Mouse (Mus musculus): ENCODE data around the gene Evi2a.

Evi2a gene

DNA sequence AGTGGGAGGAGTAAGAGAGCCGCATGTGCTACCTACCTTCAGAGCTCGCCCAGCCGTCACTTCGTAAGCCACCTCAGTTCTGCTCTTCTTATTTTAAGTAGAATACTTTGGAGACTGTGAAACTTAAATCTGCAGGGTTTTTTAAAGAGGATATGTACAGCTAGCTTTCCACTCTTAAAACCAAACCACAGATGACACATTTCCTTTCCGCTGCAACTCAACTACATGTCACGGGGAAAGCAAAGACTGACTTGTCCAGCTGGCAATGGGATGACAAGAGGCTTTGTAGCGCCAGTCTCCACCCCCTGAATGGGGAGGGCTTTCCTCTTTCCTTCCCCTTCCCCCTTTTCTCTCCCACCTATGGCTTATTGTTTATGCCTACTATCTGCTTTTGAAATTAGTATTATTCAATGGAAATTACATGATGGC lies at the start of gene Evi2a, which contains the start of gene Evi2:
TSS of gene Evi2a (minus strand) at position 277 of the 429 bp plus-strand sequence.
TSS of gene Evi2 (minus strand) at position 257 of the 429 bp plus-strand sequence.
- peak; percentile 60 to 69 for DNase-seq (ENCODE audit: low read depth in 2 of 2, low spot score in 2 of 2)

DNA sequence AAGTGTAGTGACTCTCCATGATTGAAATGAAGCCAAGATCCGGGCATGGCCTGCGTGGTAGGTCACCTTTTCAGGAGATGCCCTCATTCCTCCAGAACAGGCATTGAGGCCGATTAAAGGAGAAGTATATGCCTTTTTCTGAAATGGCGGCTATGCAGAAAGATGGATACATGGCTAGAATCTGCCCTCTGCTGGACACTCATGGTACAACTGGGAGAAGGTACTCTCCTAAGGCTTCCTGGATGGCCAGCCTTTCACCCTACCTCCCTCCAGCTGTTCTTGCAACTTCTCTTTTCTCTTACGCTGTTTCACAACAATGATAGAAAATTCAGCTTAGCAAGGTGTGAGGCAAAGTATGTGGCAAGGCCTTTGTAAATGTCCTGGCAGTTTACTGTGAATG lies 47.3 kb upstream of the Evi2a start:
- peak; percentile 76 to 86 for DNase-seq (ENCODE audit: low read depth in 2 of 2, low spot score in 2 of 2)

DNA sequence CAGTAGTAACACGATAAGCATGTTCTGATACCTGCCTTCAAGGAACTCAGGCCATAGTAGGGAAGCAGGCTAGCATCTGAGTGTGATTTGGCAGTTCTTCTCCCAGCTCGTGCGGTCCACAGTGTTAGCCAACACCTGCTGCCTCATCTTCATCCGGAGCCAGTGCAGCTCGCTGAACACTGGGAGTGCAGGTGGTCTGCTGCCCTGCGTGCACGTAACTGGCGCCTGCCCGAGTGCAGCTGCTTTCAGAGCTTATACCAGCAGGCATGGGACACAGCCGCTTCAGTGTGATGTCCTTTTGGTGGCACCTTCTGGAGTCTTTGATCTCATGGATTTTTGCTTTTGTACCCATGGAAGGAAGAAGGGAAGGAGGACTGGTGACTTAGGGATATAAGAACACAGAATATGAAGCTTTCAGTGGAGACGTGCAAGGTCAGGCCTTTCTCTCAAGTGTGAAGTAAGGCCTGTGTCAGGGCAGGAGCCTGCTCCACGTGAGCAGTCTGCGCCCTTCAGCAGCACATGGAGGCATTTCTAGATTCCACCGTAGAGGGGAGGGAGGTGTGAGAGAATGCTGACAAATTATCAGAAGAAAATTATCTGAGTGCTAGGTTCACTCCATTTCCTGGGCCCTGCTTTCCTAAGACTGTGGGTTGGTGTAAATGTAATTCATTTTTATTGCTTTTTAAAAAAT lies 45.1 kb upstream of the Evi2a start:
- DNase-seq (ENCODE audit: low read depth in 2 of 2, low spot score in 2 of 2) = no peak

DNA sequence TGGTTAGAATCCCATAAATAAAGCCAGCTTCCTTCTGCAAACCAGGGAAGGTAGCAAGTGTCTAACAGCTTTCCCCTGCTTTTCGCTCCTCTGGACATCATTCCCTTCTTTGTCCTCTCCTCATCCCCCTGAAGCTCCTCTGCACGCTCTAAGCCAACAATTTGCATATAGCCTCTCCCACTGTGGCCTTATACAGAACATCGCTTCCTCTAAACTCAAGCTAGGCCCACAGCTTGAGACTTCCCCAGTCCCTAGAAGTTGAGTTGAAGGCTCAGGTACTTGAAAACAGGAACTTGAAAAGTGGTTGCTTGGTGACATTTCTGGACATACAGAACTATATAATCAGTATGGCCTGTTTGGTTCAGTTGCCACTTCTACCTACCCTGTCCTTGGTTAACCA lies 43.4 kb upstream of the Evi2a start:
- no peak for DNase-seq (ENCODE audit: low read depth in 2 of 2, low spot score in 2 of 2)

DNA sequence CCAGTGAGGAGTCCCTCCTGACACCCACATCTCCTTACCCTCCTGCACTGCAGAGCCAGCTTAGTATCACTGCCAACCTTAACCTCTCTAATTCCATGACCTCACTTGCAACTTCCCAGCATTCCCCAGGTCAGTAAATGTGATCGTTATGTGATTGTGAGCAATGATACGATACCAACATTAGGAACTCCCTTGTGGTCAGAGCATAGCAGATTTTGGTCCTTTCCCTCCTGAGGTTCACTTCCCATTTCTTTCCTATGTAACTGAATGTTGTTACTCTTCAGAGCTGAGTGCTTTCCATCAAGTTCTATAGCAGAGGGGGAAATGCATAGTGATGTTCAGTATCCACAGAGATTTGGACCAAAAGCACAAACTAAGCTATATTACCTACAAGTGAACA lies 39.9 kb upstream of the Evi2a start:
- DNase-seq (ENCODE audit: low read depth in 2 of 2, low spot score in 2 of 2) = no peak

DNA sequence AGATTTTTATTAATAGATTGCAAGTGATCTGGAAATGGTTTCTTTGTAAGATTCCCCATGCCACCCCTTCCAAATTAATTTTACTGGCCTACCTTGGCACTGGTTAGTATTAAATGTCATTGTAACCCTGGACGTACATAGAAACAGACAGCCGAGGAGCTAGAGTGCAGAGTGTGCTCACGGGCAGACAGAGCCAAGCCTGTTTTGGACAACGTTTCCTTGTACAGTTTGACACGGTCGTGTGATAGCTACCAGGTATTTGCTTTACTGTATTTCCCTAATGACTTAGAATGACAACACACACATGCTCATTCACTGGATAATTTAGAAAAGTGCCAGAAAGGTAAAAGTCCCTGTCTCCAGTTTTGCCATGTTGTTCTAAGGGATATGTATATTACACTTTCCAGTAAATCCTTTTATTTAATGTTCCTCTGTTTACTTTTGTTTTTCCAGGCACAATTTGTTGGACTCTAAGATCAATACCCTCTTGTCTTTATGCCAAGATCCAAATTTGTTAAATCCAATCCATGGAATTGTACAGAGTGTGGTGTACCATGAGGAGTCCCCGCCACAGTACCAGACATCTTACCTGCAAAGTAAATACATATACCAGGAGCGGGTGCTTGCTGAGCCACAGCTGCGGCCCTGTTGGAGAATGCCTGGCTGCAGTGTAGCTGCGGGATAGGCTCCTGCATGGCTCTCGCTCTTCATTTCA lies 37.9 kb upstream of the Evi2a start:
- DNase-seq (ENCODE audit: low read depth in 2 of 2, low spot score in 2 of 2) = no peak

DNA sequence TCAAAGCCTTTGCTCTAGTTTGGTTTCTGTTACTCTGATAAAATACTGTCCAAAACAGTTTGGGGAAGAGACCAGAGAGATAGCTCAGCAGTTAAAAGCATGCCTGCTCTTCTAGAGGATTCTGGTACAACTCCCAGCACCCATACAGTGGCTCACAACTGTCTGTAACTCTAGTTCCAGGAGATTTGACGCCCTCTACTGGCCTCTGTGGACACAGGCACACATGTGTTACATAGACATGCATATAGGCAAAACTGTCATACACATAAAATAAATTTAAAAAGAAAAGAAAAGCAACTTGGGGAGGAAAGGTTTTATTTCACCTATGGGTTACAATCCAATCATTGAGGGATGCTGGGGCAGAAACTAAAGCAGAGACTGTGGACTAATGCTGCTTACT lies 36.5 kb upstream of the Evi2a start:
- DNase-seq (ENCODE audit: low read depth in 2 of 2, low spot score in 2 of 2) = no peak

DNA sequence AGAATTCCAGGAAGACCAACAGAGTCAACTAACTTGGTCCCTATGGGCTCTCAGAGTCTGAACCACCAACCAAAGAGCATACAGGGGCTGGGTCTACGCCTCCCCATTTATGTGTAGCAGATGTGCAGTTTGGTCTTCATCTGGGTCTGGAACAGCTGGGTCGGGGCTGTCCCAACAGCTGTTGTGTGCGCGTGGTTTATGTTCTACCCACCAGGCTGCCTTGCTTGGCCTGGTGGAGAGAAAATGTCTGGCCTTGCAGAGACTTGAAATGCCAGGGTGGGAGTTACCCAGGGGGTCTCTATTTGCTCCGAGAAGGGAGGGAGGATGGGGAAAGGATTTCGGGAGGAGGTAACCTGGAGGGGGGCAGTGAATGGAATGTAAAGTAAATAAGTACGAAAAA lies 33.1 kb upstream of the Evi2a start:
- DNase-seq (ENCODE audit: low read depth in 2 of 2, low spot score in 2 of 2) = no peak

DNA sequence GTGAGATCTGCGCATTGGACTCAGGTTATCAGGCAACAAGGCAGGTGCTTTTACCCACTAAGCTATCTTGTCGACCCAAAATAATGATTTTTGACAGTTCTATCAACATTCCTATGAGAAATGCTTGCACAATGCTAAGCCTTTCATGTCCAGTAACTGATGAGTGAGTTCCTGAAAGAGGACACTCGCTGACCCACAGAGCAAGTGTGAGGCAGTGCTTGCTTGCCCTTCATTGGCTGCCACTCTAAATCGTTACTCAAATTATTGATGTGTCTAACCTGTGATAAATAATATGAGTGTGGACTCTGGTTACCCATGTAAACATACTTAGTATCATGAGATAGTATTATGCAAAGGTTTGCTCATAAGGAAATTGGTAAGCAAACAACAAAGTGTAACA lies 30.1 kb upstream of the Evi2a start:
- DNase-seq (ENCODE audit: low read depth in 2 of 2, low spot score in 2 of 2) = no peak

DNA sequence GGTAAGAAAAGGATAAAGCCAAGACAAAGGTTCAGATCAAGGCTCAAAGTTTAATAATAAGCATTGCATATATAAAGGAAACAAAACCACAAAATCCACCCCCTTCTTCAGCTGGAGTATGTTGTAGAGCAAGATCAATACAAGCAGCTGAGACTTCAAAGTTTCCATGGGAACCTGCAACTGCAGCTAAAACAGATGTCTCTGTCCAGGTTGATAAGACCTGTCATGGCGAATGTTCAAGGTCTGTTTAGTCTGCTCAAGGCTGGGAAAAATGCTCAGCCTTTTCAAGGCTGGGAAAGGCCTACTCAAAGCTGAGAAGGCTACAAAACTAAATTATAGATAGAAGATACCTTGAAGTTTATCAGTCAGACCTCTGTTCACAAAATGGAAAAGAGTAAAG lies 22.2 kb upstream of the Evi2a start:
- no peak for DNase-seq (ENCODE audit: low read depth in 2 of 2, low spot score in 2 of 2)

DNA sequence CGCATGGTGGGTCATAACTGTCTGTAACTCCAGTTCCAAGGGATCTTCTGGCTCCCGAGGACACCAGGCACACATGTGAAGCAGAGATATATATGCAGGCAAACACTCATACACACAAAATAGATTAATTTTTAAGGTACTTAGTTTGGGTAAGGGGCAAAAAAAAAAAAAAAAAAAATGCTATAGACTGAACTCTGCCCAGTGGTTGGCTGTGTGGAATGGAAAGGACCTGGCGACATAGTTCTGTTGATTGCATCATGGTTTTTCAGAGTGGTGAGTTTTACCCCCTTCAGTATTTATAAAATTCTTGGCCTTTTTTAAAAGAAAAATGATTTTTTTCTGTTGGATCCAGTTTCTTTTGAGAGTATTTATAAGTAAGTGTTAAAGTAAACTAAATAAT lies 5.9 kb upstream of the Evi2a start:
- DNase-seq (ENCODE audit: low read depth in 2 of 2, low spot score in 2 of 2) = no peak

DNA sequence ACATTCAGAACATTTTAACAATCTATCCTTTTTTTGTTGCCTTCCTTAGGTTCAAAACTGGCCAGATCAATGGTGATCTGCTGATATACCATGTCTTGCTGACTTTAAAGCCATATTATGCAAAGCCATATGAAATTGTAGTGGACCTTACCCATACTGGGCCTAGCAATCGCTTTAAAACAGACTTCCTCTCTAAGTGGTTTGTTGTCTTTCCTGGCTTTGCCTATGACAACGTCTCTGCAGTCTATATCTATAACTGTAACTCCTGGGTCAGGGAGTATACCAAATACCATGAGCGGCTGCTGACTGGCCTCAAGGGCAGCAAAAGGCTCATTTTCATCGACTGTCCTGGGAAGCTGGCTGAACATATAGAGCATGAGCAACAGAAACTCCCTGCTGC lies 5.1 kb upstream of the Evi2a start:
- no peak for DNase-seq (ENCODE audit: low read depth in 2 of 2, low spot score in 2 of 2)

DNA sequence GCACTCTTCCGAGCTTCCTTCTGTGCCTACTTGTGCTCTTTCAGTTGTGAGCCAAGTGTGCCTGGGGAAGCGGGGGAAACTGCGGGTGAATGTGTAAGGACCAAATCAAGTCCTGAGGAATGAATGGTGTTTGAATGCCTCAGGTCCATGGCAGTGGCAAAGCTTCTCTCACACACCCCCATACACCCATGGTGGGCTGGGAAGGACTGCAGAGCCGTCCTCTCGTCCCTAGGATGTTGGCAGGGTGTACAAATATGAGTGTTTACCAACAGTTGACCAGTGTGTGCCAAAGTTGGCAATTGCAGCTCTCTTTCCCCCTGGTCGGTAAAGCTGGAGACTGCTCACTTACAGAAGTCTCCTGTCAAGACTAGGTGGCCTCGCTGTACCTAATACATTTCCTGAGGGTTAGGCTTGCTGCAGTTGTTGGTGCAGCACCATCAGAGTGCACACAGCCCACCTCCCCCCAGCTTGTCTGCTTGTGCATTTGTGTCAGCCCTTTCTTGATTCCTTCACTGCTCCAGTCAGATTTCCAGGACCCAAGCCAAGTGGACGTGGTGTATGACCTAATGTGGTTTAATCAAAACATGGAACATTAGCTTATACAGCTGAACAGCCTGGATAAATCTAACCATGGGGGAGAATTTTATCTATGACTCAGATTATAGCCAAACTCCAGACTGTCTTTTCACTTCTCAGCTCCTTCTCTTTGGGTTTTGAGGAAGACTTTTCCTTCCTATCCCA lies 3.7 kb upstream of the Evi2a start:
- no peak for DNase-seq (ENCODE audit: low read depth in 2 of 2, low spot score in 2 of 2)

DNA sequence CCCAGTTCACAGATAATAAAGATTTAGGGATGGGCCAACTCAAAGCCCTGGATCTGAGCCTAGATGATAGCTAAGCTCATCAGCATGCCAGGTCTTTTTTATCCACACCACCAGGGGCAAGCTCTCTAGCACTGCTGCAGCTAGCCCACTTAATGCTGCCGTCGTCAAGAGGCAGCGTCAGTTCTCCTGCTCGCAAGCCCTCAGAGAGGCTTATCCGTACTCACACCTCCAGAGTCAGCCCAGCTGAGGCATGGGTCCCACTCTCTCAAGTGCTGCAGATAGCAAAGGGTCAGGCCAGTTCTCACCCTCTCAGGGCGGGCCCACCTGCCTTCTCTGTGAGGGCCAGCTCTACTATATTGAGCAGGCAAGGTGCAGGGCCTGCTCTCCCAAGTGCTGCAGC lies 2.9 kb upstream of the Evi2a start:
- no peak for DNase-seq (ENCODE audit: low read depth in 2 of 2, low spot score in 2 of 2)

DNA sequence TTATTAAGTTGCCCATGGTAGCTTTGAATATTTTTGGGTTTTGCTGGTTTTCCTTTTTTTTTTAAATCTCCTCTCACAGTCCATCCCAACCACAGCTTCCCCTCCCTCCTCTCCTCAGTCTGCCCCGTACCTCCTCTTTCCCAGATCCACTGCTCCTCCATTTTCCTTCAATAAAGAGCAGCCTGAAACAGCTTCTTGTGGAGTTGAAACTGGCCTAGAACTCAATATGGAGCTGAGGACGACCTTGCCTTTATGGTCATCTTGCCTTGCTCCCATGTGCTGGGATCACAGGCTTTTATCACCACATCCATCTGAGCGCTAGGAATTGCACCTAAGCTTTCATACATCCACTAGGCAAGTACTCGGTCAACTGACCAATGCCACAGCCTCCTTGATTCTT lies 1.1 kb upstream of the Evi2a start:
- DNase-seq (ENCODE audit: low read depth in 2 of 2, low spot score in 2 of 2) = no peak

DNA sequence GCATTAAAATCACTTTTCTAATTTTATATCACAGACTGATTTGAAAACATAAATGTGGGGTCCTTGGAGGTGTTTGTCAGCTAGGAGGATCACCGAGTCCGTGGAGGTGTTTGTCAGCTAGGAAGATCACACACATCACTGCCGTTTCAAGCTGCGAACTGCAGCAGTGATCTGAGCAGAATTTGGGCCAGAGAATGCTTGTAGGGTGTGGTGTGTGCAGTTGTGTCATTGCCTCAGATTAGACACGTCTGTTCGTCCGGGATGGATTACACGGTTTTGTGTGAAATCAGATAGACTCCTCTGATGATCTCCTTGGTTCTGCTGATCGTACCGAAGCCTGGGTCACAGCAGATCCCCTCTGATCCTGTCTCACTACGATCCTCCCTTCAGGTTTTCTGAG lies 365 bp upstream of the Evi2a start:
- DNase-seq (ENCODE audit: low read depth in 2 of 2, low spot score in 2 of 2) = peak; percentile 22 to 28

DNA sequence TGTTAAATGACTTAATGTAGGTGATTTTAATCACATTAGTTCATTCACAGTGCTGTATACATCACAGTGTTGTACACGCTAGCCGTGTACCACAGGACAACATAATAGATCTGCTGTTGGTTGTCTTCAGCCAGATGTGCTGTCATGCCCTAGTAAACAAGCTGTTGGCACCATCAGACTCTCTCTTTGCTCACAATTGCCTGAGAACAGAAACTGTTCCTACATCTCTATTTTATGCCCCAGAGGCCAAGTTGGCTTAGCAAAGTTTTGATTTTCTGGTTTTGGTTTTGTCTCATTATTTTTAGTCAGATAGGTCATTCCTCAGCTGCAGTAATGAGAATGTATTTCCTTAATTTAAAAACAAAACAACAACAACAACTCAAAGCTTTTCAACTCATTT lies 673 bp downstream of the Evi2a start:
- no peak for DNase-seq (ENCODE audit: low read depth in 2 of 2, low spot score in 2 of 2)

DNA sequence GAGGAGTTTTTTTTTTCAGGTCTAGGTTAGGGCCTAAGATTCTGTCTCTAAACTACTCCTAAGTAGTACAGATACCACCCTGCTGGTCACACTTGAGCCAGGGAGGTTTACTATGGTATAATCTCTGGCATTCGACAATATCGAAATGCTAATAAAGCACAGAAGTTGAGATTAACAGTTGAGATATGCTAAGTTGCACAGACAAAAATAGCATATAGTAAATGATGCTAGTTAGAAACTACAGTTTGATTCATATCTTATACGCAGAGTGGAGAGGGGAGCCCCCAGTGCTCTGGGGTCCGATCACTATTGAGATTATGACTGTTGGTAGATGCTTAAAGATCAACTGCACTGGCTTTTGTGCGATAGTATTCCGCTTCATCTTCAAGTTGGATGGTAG lies 1.2 kb downstream of the Evi2a start:
- no peak for DNase-seq (ENCODE audit: low read depth in 2 of 2, low spot score in 2 of 2)

DNA sequence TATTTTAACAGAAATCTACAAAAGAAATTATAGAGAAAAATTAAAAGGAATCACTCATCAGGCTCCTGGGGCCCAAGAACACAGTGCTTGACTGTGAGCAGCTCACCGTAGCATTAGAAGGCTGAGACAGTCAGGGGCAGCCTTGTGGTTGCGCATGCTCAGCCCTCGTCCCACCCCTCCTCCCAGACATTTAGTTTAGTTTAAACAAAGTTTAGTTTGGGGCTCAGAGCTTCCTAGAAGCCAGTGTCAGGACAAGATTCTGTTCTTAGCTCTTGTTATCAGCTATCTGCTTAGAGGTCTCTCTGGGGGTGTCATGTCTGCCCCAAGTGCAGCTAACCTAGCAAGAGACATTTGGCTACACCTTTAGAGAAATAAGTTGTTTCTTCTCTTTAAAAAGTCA lies 1.8 kb downstream of the Evi2a start:
- no peak for DNase-seq (ENCODE audit: low read depth in 2 of 2, low spot score in 2 of 2)

DNA sequence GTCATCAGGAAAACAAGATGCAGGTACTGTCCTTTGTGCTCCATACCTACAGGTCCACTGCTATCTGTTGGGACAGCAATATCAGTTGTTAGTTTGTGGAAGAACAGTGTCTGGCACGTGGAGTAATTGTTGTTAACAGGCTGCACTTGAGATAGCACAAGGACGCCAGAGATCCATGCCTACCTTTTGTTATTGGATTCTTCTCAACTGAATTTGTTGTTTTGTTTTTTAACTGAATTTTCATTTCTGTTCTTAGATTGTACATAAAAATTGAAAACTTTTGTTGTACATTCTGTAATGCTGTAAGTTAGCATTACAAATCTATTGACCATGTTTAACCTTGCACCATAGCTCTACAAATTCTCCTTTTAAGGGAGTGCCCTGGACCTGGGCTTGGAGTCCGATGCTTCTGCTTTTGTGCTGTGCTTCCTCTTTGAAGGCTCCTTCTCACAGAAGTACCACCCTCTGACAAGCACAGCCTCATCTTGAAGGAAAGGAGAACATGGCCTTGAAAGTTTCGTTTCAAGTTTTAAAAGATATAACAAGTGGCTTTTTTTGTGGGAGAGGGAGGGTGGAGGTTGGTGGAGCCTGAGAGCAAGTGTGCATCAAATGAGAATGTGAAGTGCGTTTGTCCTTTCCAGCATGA lies 2.5 kb downstream of the Evi2a start:
- DNase-seq (ENCODE audit: low read depth in 2 of 2, low spot score in 2 of 2) = peak in 1 of 2 experiments; percentile 28

DNA sequence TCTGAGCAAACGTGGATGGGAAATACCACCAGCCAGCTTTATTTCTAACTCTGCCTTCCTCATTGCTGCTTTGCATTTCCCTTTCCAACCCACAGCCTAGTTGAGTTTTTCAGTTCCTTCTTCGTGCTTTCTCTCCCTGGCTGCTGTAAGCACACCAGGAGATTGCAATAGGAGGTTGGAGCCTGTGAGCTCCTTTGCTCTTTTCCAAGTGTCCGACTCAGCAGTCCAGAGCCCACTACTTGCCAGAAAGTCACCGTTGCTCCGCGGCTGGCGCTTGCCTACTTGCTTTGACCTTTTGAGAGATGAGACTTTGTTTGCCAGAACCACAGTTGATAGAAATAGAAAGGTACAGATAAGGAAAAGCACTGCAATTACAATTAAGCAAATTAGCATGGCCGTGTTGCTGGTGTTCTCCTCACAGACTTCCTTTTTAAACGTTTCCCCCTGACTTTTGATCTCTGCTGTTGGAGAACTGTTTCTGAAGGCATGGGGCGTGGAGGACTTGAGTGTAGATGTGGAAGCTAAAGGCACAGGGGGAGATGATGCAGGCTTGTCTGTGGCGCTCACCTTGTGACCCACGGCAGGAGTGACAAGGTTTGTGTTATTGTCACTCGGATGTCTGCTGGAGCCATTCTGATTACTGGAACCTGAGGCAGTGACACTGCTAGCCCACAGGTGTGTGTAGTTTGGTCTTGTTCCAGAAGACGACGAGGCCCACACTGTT lies 3.2 kb downstream of the Evi2a start:
- no peak for DNase-seq (ENCODE audit: low read depth in 2 of 2, low spot score in 2 of 2)
